Mouse (Mus musculus) lung, adult 18-20 months (tissue): Measurements from ENCODE around the gene Msi2.

ENCODE experiments used
- DNase-seq, 2 experiments: peaks; one replicate each; pipeline ENCODE4 v3.0.0; 2022; ENCODE audit warnings: mixed read lengths in 2 of 2

Gene Msi2

DNA sequence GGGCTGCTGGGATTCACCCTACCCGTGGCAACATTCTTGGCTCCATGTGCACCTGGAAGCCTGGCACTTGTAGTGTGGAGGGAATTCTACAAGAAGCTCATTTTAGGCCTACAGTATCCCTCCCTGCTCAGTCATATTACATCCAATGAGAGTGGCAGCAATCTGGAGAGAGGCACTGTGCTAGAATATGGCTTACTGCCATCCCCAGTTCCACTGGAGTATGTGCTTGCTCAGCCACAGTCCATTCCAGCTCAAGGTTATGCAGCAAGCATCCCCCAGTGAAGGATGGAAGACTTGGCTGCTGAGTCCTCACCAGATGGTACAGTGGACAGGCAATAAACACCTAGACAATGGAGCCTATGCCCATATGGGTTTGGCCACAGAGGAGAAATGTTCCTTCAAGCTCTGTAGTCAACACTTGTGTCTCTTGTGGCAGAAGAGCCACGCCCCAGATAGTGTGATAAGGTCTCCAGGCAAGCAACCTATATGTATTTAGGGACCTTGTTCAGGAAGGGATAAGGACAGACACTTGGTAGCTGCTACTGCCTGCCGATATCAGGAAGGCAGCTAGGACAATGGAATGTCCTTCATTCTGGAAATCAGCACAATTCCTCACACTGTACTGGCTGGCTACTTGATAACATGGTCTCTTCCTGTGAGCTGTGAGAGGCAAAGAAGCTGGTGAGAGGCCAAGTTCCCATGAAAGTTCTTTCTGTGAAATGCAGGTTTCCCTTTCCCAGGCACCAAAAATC lies 366.4 kb downstream of the Msi2 start:
- DNase-seq: no peak

DNA sequence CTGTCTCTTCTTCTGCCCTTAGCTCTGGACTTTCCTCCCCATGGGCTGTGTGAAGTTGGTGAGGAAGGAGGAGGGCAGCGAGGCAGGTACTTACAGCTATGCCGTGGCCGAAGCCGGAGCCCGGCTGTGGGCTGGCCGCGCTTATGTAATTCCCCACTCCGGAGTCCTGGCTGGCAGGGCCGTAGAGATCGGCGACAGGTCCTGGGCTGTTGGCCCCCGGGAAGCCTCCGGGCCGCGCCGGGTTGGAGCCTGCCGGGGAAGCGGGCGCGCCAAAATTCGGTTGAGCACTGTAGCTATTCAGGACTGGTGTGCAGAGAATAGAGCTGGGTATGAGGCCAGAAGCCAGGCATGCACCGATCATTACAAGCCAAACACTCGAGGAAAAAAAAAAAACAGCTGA lies 369.6 kb downstream of the Msi2 start:
- DNase-seq: peak in 1 of 2 experiments; percentile 17

DNA sequence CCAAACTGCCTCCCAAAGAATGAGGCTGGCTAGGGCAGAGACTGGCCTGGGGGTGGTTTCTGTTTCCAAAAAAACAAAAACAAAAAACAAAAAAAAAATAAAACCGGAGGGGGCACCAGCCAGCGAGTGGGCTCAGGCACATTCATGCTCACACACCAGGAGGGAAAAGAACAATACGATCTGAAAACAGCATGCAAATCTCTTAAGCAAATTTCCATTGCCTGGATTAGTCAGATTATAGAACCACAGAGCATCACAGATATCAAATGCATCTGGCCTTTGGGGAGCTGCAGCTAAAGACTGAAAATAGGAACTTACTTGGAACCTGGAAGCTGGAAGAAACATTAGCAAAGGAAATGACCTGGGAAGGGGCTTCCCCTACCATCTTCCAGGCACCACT lies 370.3 kb downstream of the Msi2 start:
- no peak for DNase-seq

- no peak for DNase-seq
These were observed 372.2 kb downstream of the Msi2 start for GRCm38 (mm10) chr11:88346066-88346465.

DNA sequence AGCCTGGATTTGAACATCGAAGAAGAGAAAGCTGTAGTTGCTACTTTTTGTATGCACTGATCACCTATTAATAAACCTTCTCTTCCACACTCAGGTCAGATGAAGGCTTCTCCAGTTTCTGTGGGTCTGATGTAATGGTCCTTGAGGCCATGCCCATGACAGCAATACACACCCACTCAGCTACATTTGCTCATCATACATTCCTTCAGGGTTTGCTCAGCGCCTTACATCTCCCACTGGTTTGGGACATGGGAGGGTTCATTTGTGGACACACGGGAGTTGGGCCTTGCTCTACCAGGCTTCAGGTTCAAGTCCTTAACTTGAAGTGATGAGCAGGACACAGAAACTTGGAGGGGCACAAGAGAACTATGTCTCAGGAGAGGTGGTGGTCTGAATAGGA lies 380.4 kb downstream of the Msi2 start:
- DNase-seq: no peak

DNA sequence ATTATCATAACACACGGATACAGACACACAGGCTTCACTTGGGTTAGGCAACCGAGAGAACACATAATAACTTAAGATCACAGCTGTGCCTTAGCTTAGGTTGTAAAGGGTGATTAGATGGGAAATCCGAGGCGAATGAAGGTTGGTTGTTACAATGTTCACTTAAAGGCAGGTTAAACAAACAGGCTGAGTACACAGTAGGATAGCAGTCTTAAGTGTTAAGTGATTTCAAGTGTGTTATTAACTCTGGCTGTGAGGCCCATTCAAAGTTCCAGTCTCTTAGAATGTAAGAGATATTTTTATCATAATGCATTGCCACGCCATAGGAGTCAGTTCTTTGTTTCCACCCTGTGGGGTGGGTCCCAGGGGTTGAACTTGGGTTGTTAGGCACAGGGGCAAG lies 383.4 kb downstream of the Msi2 start:
- DNase-seq: no peak

DNA sequence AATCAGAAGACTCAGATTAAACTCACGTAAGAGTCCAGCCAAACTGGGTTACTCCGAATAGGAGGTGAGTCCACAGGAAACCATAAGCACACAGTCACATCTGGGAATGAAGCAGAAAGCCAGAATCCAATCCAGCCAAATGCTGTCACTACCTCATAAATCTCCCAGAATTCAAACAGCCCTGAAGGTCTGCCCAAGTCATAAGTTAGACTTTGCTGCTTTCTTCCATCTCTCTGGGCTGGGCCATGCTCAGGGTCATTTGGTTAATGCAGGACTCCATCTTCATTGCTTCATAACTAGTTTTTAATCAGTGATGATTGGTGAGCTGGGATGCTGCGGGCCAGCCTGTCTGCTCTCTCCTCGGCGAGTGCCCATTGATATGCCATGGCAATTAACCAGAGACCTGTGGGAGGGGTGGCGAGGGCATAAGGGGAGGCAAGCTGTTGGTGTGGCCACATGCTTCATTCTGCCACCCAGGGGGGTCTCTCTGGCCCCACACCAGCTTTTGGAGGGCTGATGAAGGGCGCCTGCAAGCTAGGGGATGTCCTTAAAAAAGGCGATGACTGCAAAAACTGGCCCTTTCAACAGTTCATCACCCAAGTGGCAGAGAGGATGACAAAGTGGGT lies 385.9 kb downstream of the Msi2 start:
- DNase-seq: no peak

- DNase-seq: no peak
These were observed 386.6 kb downstream of the Msi2 start for GRCm38 (mm10) chr11:88331722-88332121.

- peak; percentile 67 to 76 for DNase-seq
These were observed 387.5 kb downstream of the Msi2 start for GRCm38 (mm10) chr11:88330799-88331198.

- no peak for DNase-seq
These were observed 389.3 kb downstream of the Msi2 start for GRCm38 (mm10) chr11:88328813-88329595.

DNA sequence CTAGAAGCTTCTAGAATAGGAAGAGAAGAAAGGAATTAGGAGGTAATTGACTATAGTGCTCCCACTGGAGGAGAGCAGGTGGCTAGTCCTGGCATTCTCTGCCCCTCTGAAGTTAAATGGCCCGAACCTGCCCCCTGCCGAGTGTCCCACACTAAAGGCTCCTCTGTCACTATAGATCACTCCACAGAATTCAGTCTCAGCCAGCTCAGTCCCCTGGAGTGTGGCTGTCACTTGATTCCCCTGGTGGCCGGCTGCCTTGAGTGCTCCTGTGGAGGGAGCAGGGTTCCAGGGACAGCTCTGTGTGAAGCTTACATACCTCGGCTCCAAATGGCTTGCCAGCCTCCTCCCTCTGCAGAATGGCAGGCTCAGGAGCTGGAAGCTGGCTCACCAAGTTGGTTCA lies 391.3 kb downstream of the Msi2 start:
- no peak for DNase-seq

- no peak for DNase-seq
These were observed 399.5 kb downstream of the Msi2 start for GRCm38 (mm10) chr11:88318850-88319249.

GRCm38 (mm10) chr11:88315393-88315792 lies 402.9 kb downstream of the Msi2 start:
- DNase-seq: no peak

- no peak for DNase-seq
These were observed 403.8 kb downstream of the Msi2 start for GRCm38 (mm10) chr11:88314471-88314870.

GRCm38 (mm10) chr11:88313512-88313911 lies 404.8 kb downstream of the Msi2 start:
- no peak for DNase-seq

DNA sequence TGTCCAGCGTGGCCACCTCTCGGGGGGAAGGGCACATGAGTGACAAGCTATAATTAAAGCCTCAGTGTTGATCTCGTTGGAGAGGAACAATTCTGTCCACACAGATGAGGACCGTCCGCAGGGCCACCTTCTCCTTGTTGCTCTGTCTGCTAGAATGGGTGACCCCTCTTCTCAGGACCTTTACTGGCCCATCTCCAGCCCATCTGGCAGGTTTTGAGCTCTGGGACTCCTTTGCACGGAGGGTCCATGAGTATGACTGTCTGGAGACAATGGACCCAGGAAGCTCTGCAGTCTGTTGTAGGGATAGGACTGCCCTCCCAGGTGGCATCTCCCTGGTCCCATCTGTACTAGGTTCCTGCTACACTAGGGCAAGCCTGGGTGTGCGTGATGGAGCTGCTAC lies 406.7 kb downstream of the Msi2 start:
- DNase-seq: no peak

- DNase-seq: no peak
These were observed 407.5 kb downstream of the Msi2 start for GRCm38 (mm10) chr11:88310773-88311172.

GRCm38 (mm10) chr11:88309059-88309700 lies 409.1 kb downstream of the Msi2 start:
- no peak for DNase-seq

GRCm38 (mm10) chr11:88307616-88308543 lies 410.4 kb downstream of the Msi2 start:
- no peak for DNase-seq

- no peak for DNase-seq
These were observed 412.6 kb downstream of the Msi2 start for GRCm38 (mm10) chr11:88305759-88306158.

- DNase-seq: peak; percentile 22 to 24
These were observed 416.7 kb downstream of the Msi2 start for GRCm38 (mm10) chr11:88301619-88302018.

GRCm38 (mm10) chr11:88299345-88299744 lies 419.0 kb downstream of the Msi2 start:
- DNase-seq: no peak
